9 mouse cellular contexts compared by ENCODE assay signal in genomic region chr15:94254861-94255516, GRCm38 (mm10).
DNase-seq lines count a peak whose midpoint lies in the region; ATAC-seq lines count a peak whose summit lies in the region.
"Had no signal": no experiment of that assay in that cellular context is flagged by ENCODE, and none has a peak within 500 bp of the region (broad histone marks: within the 10 kb centered on the region; RNA-seq: fewer than 3 reads in every experiment).

No protein-coding gene starts in this region.

- no peaks in the 10 kb centered on the region for H3K9me3 ChIP-seq in heart, embryonic 10.5 days
- H3K9me3 ChIP-seq: limb, embryonic 13.5 days had no signal

- H3K27ac ChIP-seq in heart, embryonic 10.5 days = no peak overlapping the region
- H3K27ac ChIP-seq: limb, embryonic 13.5 days had no signal

- H3K36me3 ChIP-seq in heart, embryonic 10.5 days = no peaks in the 10 kb centered on the region
- H3K36me3 ChIP-seq: limb, embryonic 13.5 days had no signal

- 76% methylated on average over 3 of the region's 3 CpGs for WGBS in heart, embryonic 10.5 days

- H3K4me3 ChIP-seq in heart, embryonic 10.5 days = no peak overlapping the region
- H3K4me3 ChIP-seq: limb, embryonic 13.5 days had no signal

- H3K27me3 ChIP-seq in heart, embryonic 10.5 days (ENCODE audit: insufficient read depth, poor library complexity, severe bottlenecking) = no peaks in the 10 kb centered on the region
- H3K27me3 ChIP-seq: limb, embryonic 13.5 days had no signal

- peak; percentile 66 for DNase-seq in heart, embryonic 10.5 days (ENCODE audit: low spot score)
- DNase-seq in heart, adult 8-10 months (ENCODE audit: low spot score) = no peak
- DNase-seq in right cerebral cortex, adult 18-20 months = peak; percentile 67
- DNase-seq in right cerebral cortex, postnatal 10 days (ENCODE audit: low spot score in 2 of 2) = no peak
- peak; percentile 34 for DNase-seq in right cerebral cortex, postnatal 4 days
- no peak for DNase-seq in kidney, adult 18-20 months
- DNase-seq in kidney, adult 11 months = no peak

- peak; percentile 35; the same call in 1 of the 2 replicates for ATAC-seq in frontal cortex, adult (ENCODE audit: low TSS enrichment)

- H3K4me1 ChIP-seq in heart, embryonic 10.5 days = peaks cover 11% of the 10 kb centered on the region
- H3K4me1 ChIP-seq: limb, embryonic 13.5 days had no signal

Comparison
In these comparisons a context has a peak if more than half of its experiments do, and no peak if none do; other contexts are left out.
1. DNase-seq: peak in heart, embryonic 10.5 days (single experiment), right cerebral cortex, adult 18-20 months (single experiment) and right cerebral cortex, postnatal 4 days (single experiment); none in heart, adult 8-10 months (single experiment), right cerebral cortex, postnatal 10 days (0 of 2), kidney, adult 18-20 months (single experiment) and kidney, adult 11 months (single experiment).